Mouse (Mus musculus) brain, embryonic 14.5 days (tissue): ENCODE results near the gene Iba57. TPM values are rescaled to one million over a fixed set of nuclear protein-coding genes. Genes with fewer than 3 reads are reported as not detected.

Experiments
- DNase-seq: peaks from one replicate; pipeline ENCODE4 v3.0.0-alpha.2; 2011; ENCODE audit warnings: low read depth
- CTCF ChIP-seq: fragments of 200-500 bp; IDR thresholded peaks from 2 replicates; pipeline ENCODE4 v1.5.1; 2012; ENCODE audit warnings: inconsistent platforms, mild to moderate bottlenecking, moderate library complexity, borderline replicate concordance; ENCODE audit not compliant: insufficient read depth, insufficient read length; ENCODE audit errors: extremely low read depth
- POLR2A ChIP-seq: fragments of 200-500 bp; IDR thresholded peaks from 2 replicates; pipeline ENCODE4 v1.6.1; 2012; ENCODE audit warnings: mild to moderate bottlenecking, inconsistent platforms, borderline replicate concordance; ENCODE audit not compliant: poor library complexity, insufficient read depth, insufficient read length, severe bottlenecking; ENCODE audit errors: extremely low read depth
- polyA plus RNA-seq: library from polyadenylated mRNA; depleted of rRNA; stranded (reverse); fragments of >200 nt; gene quantifications from 2 replicates; pipeline ENCODE4 v1.2.3, GENCODE M21; 2012

The Iba57 gene
- polyA plus RNA-seq, 1 experiment: 8.5 TPM

DNA sequence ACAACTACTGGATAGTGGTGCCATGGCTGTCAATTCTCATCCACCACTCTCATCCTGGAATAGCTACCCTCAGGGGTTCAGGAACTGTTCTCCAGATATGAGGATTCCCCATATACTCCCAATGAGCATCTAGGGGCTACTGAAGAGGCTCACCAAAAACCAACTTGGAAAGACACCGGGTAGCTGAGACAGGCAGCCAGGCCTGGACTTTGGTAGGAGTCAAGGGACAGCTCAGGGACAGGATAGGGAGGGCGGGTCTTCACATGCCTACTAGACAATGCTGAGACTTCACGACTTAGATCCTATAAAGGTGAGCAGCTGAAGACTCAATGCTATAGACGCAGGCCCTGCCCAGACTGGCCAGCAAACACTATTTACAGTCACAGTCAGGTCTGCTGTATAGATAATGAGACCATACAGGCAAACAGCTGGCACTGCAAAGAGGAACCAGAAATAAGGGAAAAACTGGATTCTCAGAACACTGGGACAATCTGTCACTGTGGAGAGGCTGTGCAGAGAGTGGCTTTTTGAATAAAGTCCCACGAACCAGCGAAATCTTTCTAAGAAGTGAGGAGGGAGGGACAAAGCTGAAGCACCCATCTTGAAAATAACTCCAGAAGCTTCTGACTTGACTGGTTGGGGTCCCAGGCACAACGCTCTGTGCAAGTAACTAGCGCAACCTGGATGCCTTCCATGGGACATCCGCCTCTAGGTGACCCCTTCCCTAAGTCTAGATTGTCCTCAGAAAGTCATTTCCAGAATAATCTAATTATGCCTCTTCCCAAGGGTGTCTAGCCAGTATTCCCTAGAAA, 890 bp downstream of the Iba57 start:
- TF ChIP-seq CTCF (no peak), POLR2A (no peak)
- DNase-seq: no peak

DNA sequence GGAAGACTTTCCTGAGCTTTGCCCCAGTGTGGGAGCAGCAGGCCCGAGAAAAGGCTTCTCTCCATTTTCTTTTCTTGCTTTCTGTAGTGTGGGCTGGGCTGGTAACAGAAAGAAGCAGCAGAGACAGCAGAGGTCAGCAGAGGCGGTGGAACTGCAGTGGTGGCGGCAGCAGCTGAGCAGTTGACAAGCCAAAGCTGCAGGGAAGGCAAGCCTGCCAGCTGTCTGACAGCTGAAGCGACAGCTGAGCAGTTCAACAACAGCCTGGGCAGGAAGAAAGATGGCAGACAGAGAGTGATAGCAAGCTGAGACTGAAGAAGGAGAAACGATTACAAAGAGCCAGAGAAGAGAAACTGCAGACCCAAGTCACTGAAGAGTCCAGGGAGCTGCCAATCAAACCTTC, 2.1 kb downstream of the Iba57 start:
- no peak for TF ChIP-seq CTCF
- no peak for TF ChIP-seq POLR2A
- DNase-seq: no peak

DNA sequence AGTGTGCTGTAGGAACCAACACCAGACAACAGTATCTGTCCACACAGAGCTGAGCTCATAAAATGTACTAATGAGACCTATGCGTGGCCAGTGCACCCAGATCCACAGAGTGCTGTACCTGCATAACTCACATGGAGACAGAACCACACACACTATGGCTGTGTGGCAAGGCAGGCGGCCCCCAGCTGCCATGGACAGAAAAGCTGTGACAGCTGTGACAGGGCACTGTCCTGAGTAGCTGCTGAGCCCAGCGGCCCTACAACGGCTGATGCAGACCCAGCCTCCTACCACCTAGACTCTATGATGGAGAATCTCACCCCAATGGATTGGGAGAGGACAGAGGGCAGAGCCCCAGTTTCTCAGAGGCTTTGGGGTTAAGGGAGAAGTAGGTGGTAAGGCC, 4.0 kb downstream of the Iba57 start:
- TF ChIP-seq POLR2A: no peak
- TF ChIP-seq CTCF: no peak
- no peak for DNase-seq

- TF ChIP-seq POLR2A: no peak
- no peak for TF ChIP-seq CTCF
These were observed 4.4 kb downstream of the Iba57 start for GRCm38 (mm10) chr11:59159099-59159498.

DNA sequence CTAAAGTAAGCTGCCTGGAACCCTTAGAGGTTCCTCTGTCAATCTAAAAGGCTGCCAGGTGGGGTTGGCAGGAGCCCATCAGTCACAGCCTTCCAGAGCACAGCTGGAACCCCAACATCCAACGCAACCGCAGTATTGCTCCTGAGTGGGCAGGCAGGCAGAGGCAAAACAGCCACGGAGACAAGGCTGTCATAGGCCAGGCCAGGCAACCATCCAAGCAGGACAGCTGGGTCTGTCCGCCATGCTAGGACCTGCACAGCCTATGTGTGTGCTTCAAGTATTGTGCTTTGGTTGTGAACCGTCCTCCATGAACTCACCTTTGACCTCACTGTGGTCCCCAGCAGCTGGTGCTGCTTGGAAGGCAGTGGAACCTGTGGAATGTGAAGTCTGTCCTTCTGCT, 7.6 kb downstream of the Iba57 start:
- TF ChIP-seq POLR2A: no peak
- TF ChIP-seq CTCF: no peak
- no peak for DNase-seq

More at GRCm38 (mm10) chr11:59159099-59159498, 4.4 kb downstream of the Iba57 start:
- no peak for DNase-seq

DNA sequence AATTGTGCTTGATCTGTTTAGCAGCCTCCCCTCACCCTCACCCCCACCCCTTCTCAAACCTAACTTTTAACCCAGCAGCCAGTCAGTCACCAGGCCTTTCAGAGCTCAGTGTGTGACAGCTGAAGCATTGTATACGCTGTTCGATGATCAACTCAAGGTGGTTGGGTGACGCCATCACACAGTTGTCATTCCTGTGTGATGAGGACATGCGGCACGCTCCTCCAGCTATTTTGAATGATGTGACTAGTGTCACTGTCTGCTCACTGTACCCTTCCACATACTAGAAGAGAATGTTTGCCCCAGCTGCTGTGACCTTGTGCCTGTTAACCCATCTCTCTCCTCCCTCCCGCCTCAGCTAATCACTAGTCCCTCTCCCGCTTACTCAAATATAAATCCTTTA, 9.3 kb downstream of the Iba57 start:
- DNase-seq: no peak
- no peak for TF ChIP-seq POLR2A

- no peak for DNase-seq
- TF ChIP-seq POLR2A (no peak), CTCF (peak; percentile 25; the same call in 1 of the 2 replicates)
These were observed 11.8 kb downstream of the Iba57 start for GRCm38 (mm10) chr11:59151729-59152128.

GRCm38 (mm10) chr11:59149302-59149701, 14.2 kb downstream of the Iba57 start:
- DNase-seq: no peak
- no peak for TF ChIP-seq CTCF

GRCm38 (mm10) chr11:59142962-59143361, 20.6 kb downstream of the Iba57 start:
- no peak for TF ChIP-seq POLR2A
- TF ChIP-seq CTCF: no peak
- DNase-seq: no peak

- no peak for TF ChIP-seq POLR2A
- TF ChIP-seq CTCF: no peak
- DNase-seq: peak; percentile 20
These were observed 21.7 kb downstream of the Iba57 start for GRCm38 (mm10) chr11:59141772-59142370.

DNA sequence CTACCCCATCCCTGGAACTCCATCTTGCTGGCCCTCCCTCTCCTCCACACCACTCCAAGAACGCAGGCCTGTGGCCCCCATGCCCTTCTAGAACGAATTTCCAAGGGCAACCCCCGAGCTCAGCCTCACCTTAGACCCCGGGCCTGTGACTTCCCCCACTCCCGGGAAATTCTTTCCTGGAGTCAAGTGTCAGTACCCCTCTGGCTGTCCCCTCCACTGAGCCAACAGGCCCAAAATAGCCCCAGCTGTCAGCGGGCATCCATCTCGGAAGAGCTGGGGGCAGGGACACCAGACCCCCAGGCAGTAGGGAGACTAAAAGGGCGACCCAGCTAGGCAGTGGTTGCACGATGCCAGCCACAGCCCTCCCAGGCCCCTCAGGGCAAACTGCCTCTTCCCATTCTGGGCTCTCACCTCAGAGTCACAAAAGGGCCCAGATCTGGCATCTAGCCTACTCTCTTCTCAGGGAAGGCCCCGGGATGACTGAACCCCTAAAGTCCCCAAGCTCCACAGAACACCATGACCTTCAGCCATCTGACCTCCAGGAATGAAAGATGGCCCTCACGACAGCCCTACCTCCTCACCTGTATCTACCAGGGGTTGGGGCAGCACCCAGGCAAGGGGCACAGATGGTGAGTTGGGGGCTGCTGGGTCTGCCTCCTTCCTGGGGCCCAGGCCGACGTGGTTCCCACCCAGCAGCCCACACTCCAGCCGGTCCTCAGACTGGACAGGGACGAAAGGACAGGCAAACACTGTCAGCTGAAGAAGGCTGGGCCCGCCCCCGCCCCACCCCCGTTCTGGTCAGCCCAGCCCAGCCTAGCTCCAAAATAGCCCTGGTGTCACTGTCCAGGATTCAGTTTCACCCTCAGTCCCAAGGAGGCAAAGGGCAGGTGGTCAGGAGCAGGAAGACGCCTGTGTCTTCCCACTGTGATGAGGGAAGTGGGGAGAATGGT, 24.7 kb downstream of the Iba57 start:
- no peak for DNase-seq
- TF ChIP-seq CTCF (no peak), POLR2A (no peak)
